Mouse (Mus musculus): ENCODE results near the gene Sntg2.

- TF ChIP-seq POLR2A (IDR thresholded peaks at IDR 0.05; ENCODE audit: borderline replicate concordance, insufficient read depth, low read length): no peak
- TF ChIP-seq CTCF (IDR thresholded peaks at IDR 0.05; ENCODE audit: borderline replicate concordance, insufficient read depth, low read depth, low read length): no peak
These were observed 15.5 kb downstream of the Sntg2 start for GRCm38 (mm10) chr12:30357666-30358065.
